8 mouse cellular contexts compared by ENCODE assay signal in genomic region chr16:37583801-37584200, GRCm38 (mm10). TPM values are rescaled to one million over a fixed set of nuclear protein-coding genes. Genes with fewer than 3 reads are reported as not detected.
DNase-seq lines count a peak whose midpoint lies in the region; ATAC-seq and TF ChIP-seq lines count a peak whose summit lies in the region.

No protein-coding gene starts in this region.

- H3K9me3 ChIP-seq in forebrain, embryonic 10.5 days, result no peaks in the 10 kb centered on the region
- no peaks in the 10 kb centered on the region for H3K9me3 ChIP-seq in hindbrain, embryonic 16.5 days (ENCODE audit: control insufficient read depth, low read length)
- H3K9me3 ChIP-seq in midbrain, embryonic 16.5 days (replicated peaks; ENCODE audit: control insufficient read depth, low read length, poor library complexity, severe bottlenecking), result no peaks in the 10 kb centered on the region

- H3K36me3 ChIP-seq in forebrain, embryonic 10.5 days (replicated peaks), result no peaks in the 10 kb centered on the region
- H3K36me3 ChIP-seq in hindbrain, embryonic 16.5 days (ENCODE audit: control insufficient read depth, insufficient read depth, low read length), result no peaks in the 10 kb centered on the region
- H3K36me3 ChIP-seq in midbrain, embryonic 16.5 days (ENCODE audit: control insufficient read depth, insufficient read depth, low read length), result no peaks in the 10 kb centered on the region

- 31% methylated on average over 6 of the region's 6 CpGs for WGBS in forebrain, embryonic 10.5 days
- 23% methylated on average over 6 of the region's 6 CpGs for WGBS in hindbrain, embryonic 16.5 days
- WGBS in midbrain, embryonic 16.5 days, result 27% methylated on average over 6 of the region's 6 CpGs

- peak overlapping the region; percentile 45; the same call in 1 of the 2 replicates for H3K4me3 ChIP-seq in layer of hippocampus, adult 2 months
- peak overlapping the region; percentile 43 for H3K4me3 ChIP-seq in forebrain, embryonic 10.5 days
- H3K4me3 ChIP-seq in hindbrain, embryonic 16.5 days (ENCODE audit: low read length), result peak overlapping the region; percentile 29; the same call in 1 of the 2 replicates
- no peak overlapping the region; the same call in 1 of the 2 replicates for H3K4me3 ChIP-seq in midbrain, embryonic 16.5 days (ENCODE audit: low read depth, low read length)

- H3K27ac ChIP-seq in layer of hippocampus, adult 2 months, result peak overlapping the region; percentile 93
- H3K27ac ChIP-seq in forebrain, embryonic 10.5 days, result peak overlapping the region; percentile 88
- peak overlapping the region; percentile 88 for H3K27ac ChIP-seq in hindbrain, embryonic 16.5 days (ENCODE audit: low read depth, low read length)
- H3K27ac ChIP-seq in midbrain, embryonic 16.5 days (ENCODE audit: low read length), result peak overlapping the region; percentile 84

- peaks cover 5% of the 10 kb centered on the region for H3K27me3 ChIP-seq in forebrain, embryonic 10.5 days (ENCODE audit: poor library complexity, severe bottlenecking)
- no peaks in the 10 kb centered on the region for H3K27me3 ChIP-seq in hindbrain, embryonic 16.5 days (replicated peaks; ENCODE audit: control insufficient read depth, insufficient read depth, low read length)
- no peaks in the 10 kb centered on the region for H3K27me3 ChIP-seq in midbrain, embryonic 16.5 days (ENCODE audit: control insufficient read depth, insufficient read depth, low read depth, low read length)

- H3K9ac ChIP-seq in hindbrain, embryonic 16.5 days (ENCODE audit: low read depth, low read length), result peak overlapping the region; percentile 62
- no peak overlapping the region; the same call in 1 of the 2 replicates for H3K9ac ChIP-seq in midbrain, embryonic 16.5 days (ENCODE audit: low read depth, low read length)

- peaks cover 46% of the 10 kb centered on the region for H3K4me1 ChIP-seq in forebrain, embryonic 10.5 days
- peaks cover 9% of the 10 kb centered on the region for H3K4me1 ChIP-seq in hindbrain, embryonic 16.5 days (ENCODE audit: control insufficient read depth, insufficient read depth, low read depth, low read length)
- peaks cover 20% of the 10 kb centered on the region for H3K4me1 ChIP-seq in midbrain, embryonic 16.5 days (ENCODE audit: control insufficient read depth, insufficient read depth, low read length)

- ATAC-seq in hindbrain, embryonic 16.5 days, result no peak
- ATAC-seq in midbrain, embryonic 16.5 days, result no peak
- no peak for ATAC-seq in erythroblast, adult 5-6 weeks (replicated peaks; ENCODE audit: low FRiP score, poor library complexity, severe bottlenecking)
- no peak for ATAC-seq in cerebellum, adult (ENCODE audit: insufficient number of reproducible peaks, low FRiP score, low TSS enrichment)

- H3K4me2 ChIP-seq in hindbrain, embryonic 16.5 days (ENCODE audit: low read length), result peak overlapping the region; percentile 56
- peak overlapping the region; percentile 53 for H3K4me2 ChIP-seq in midbrain, embryonic 16.5 days (ENCODE audit: low read length)

- DNase-seq in layer of hippocampus, adult 2 months (ENCODE audit: low spot score in 2 of 2), result no peak
- DNase-seq in layer of hippocampus, adult 9-10 months (ENCODE audit: low spot score), result no peak
- no peak for DNase-seq in forebrain, embryonic 10.5 days (ENCODE audit: extremely low spot score, low spot score)
- no peak for DNase-seq in ovary, adult 18-20 months (ENCODE audit: low spot score)

- no peak for TF ChIP-seq CTCF in layer of hippocampus, adult 2 months (conservative IDR thresholded peaks at IDR 0.05)

RNA-seq across cellular contexts. Expression of gene Hgd, which starts 3.8 kb away (rescaled TPM):
- total RNA-seq in layer of hippocampus, adult 2 months (2021), result not detected
- polyA plus RNA-seq in forebrain, embryonic 10.5 days (2016; fragmentation: Nextera tagmentation; extraction: Ambion mirVana), result 0.11 TPM in 1 of 2 replicates, not detected in the other
- 0.26 TPM in 1 of 2 replicates, not detected in the other for polyA plus RNA-seq in hindbrain, embryonic 16.5 days (2015; fragmentation: Nextera tagmentation; extraction: Ambion mirVana)
- polyA plus RNA-seq in midbrain, embryonic 16.5 days (2015; fragmentation: Nextera tagmentation; extraction: Ambion mirVana), result 0.19 and 0.34 TPM in 2 replicates
- not detected in 2 replicates for total RNA-seq in erythroblast, adult 5-6 weeks (2015; ENCODE audit: low replicate concordance)
- not detected in 2 replicates for total RNA-seq in erythroblast, adult 5-6 weeks (2017; ENCODE audit: low replicate concordance)

RNA-seq across cellular contexts. Expression of gene Rabl3, which starts 44.1 kb away (rescaled TPM):
- total RNA-seq in layer of hippocampus, adult 2 months (2021), result 10 to 100 TPM; 10.2 to 11.2 TPM
- 42.6 and 44.9 TPM in 2 replicates for polyA plus RNA-seq in forebrain, embryonic 10.5 days (2016; fragmentation: Nextera tagmentation; extraction: Ambion mirVana)
- polyA plus RNA-seq in hindbrain, embryonic 16.5 days (2015; fragmentation: Nextera tagmentation; extraction: Ambion mirVana), result 17.3 and 17.5 TPM in 2 replicates
- polyA plus RNA-seq in midbrain, embryonic 16.5 days (2015; fragmentation: Nextera tagmentation; extraction: Ambion mirVana), result 17.2 and 18.8 TPM in 2 replicates
- 4.4 and 5.4 TPM in 2 replicates for total RNA-seq in erythroblast, adult 5-6 weeks (2015; ENCODE audit: low replicate concordance)
- 1.5 and 2.0 TPM in 2 replicates for total RNA-seq in erythroblast, adult 5-6 weeks (2017; ENCODE audit: low replicate concordance)

RNA-seq across cellular contexts. Expression of gene Gtf2e1, which starts 44.2 kb away (rescaled TPM):
- 10 to 100 TPM; 17.3 to 18.2 TPM for total RNA-seq in layer of hippocampus, adult 2 months (2021)
- polyA plus RNA-seq in forebrain, embryonic 10.5 days (2016; fragmentation: Nextera tagmentation; extraction: Ambion mirVana), result 50.8 and 53.2 TPM in 2 replicates
- polyA plus RNA-seq in hindbrain, embryonic 16.5 days (2015; fragmentation: Nextera tagmentation; extraction: Ambion mirVana), result 28.4 and 31.7 TPM in 2 replicates
- 31.9 and 35.3 TPM in 2 replicates for polyA plus RNA-seq in midbrain, embryonic 16.5 days (2015; fragmentation: Nextera tagmentation; extraction: Ambion mirVana)
- 3.1 and 6.1 TPM in 2 replicates for total RNA-seq in erythroblast, adult 5-6 weeks (2015; ENCODE audit: low replicate concordance)
- 2.8 and 3.8 TPM in 2 replicates for total RNA-seq in erythroblast, adult 5-6 weeks (2017; ENCODE audit: low replicate concordance)
